Mouse (Mus musculus) embryo, embryonic 11.5 days (tissue): ENCODE measurements around the gene Ifnk.

ENCODE experiments used
- DNase-seq: peaks from one replicate; pipeline ENCODE4 v3.0.0-alpha.2; 2012; ENCODE audit warnings: low read depth, low spot score

The Ifnk gene

DNA sequence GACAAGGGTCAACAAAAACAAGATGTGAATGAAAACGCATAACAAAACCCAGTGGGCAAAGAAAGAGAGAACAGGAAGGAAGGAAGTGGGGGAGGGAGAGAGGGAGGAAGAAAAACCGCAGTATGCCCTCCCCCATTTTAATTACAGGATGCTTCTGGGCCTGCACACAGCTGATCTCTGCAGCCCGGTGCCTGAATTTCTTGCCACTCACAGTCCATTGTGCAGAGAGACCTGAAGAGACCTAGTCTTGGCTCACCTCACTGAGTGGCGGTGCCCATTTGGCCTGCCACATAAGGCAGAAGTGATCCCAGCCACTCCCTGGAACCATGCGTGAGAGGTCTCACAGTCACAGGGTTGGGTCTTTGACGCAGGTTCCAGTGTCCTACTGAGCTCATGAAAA is 13.8 kb upstream of the Ifnk start:
- DNase-seq, result no peak

- no peak for DNase-seq
Measured at GRCm38 (mm10) chr4:35140317-35140716, 11.5 kb upstream of the Ifnk start.

- DNase-seq, result no peak
Measured at GRCm38 (mm10) chr4:35143472-35144102, 8.3 kb upstream of the Ifnk start.

DNA sequence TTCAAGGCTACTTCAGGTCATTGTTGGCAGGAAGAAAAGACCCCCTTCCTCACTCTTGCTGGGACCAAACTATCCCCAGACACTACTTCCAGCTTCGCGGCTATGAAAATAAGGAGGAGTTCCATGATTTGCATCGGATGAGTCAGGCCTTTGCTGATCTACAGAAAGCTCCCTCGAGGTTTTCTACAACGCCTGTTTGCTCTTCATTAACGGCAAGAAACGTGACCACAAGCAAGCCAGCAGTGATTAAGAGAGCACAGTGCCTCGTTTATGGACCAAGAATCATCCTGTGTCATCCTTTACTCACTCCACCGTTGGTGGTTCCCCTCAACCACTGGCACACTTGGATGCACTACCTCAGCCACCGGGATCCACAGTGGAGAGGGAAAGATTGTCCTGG is 6.1 kb upstream of the Ifnk start:
- no peak for DNase-seq

- no peak for DNase-seq
Measured at GRCm38 (mm10) chr4:35146597-35146996, 5.3 kb upstream of the Ifnk start.

DNA sequence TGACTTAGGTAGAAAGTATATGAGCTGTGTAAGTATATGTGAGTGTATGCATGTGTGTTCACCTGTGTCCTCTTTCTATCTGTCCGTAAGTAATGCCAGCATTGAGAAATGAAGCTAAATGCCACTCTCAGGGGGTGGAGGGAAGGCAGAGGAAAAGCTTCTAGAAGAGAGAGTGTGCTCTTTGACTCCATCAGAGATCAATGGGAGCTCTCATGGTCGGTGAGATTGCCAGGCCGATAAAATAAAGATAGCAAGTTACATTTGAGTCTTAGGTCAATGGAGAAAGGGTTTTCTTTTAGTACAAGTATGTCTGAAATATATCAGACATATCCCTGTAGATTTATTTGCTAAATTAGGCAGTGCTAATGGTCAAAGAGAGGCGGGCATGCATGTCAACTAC is 3.5 kb upstream of the Ifnk start:
- no peak for DNase-seq

GRCm38 (mm10) chr4:35150706-35151105 is 1.1 kb upstream of the Ifnk start:
- DNase-seq, result no peak

- no peak for DNase-seq
Measured at GRCm38 (mm10) chr4:35154051-35154450, 2.2 kb downstream of the Ifnk start.

GRCm38 (mm10) chr4:35155132-35155922 is 3.5 kb downstream of the Ifnk start:
- peak; percentile 13 for DNase-seq

DNA sequence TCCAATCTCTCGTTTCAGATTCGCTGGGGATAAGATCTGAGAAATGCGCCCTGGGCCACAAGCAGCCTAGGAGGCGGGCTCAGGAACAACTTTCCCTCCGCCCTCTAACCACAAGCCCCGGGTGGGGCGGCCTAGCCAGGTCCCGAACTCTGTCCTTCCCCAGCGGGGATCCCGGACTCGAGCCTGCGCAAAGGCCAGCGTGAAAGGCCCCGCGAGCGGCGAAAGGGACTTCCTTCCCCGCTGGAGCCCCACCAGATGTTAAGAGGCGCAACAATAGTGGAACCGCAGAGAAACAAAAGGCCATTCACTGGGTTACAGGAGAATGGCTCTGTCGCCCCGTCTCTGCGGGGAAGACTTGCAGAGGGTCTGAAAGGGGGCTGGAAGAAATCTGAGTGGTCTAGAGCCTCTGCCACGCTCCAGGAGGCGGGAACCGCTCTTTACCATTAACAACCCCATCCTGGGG is 4.3 kb downstream of the Ifnk start:
- peak; percentile 42 for DNase-seq

DNA sequence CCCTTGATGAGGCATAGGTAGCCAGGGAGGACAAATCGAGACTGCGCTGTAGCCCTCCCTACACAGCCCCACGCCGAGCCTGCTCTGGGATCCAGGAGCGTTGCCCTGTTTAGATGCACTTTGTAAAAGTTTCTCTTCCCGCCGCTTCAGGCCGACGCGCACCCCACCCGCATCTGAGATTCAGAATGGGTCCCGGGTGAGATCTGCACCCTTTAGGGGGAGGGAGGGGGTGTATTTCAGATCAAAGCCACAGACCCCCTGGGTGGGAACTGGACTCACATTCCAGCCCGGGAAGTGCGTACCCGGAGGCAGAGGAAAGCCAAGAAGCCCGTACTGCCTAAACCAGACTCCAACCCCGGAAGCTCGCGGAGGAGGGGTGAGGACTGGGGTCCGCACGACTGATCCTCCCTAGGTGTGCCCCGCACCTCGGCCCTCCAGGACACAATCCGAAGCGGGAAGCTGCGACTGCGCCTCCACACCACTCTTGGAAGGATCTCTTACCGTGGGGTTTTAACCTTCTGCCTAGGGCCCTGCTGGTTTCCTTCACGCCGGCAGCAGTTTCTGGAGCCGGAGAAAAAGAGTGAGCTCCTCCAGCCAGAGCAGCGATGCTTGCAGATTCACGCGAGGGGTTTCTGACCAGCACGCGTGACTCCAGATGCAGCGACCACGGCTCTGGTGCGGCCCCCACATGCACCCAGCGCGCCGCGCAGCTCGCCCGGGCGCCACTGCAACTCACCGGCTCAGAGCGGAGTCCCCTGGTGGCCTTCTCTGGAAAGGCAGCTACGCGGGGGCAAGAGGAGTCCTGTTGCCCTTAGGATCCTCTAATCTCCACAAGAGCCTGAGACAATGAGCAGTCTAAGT is 5.1 kb downstream of the Ifnk start, which contains the start of gene Mob3b:
Gene Mob3b (minus strand): TSS at position 734 of the 861 bp plus-strand sequence.
- DNase-seq, result peak; percentile 75

- no peak for DNase-seq
Measured at GRCm38 (mm10) chr4:35157815-35158214, 6.0 kb downstream of the Ifnk start.

DNA sequence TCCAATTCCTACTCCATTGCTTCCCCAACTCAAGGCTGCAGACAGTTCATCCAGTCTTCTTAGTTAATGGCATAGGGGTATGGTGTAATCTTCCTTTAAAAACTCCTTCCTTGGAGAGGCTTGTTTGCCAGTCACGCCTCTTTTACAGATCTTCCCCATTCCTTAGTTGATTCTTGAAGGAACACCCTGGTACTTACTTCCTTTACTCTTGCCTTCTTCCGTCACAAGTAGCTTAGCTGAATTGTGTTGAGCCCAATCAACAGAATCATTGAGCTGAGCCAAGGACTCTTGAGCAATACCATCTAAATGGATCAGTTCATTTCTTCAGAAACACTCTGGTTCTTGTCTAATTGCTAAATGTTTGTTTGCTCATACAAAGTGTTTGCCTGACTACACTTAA is 13.4 kb downstream of the Ifnk start:
- DNase-seq, result no peak

DNA sequence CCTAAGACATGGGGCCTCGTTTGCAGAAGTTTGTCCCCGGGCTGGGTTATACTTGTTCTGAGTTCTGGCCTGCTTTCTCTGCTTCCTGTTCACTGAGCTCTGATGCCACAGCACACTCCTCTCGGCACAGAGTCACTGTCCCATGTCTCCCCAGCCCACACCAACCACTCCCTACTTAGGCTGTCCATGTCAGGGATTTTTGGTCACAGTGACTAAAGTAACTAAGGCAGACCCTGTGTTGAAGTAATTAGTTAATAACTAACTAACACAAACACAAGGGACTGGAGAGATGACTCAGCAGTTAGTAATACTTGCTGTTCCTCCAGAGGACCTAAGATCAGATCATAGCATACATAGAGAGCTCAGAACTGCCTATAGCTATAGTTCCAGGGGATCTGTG is 14.1 kb downstream of the Ifnk start:
- DNase-seq, result no peak

GRCm38 (mm10) chr4:35167855-35168254 is 16.0 kb downstream of the Ifnk start:
- no peak for DNase-seq

DNA sequence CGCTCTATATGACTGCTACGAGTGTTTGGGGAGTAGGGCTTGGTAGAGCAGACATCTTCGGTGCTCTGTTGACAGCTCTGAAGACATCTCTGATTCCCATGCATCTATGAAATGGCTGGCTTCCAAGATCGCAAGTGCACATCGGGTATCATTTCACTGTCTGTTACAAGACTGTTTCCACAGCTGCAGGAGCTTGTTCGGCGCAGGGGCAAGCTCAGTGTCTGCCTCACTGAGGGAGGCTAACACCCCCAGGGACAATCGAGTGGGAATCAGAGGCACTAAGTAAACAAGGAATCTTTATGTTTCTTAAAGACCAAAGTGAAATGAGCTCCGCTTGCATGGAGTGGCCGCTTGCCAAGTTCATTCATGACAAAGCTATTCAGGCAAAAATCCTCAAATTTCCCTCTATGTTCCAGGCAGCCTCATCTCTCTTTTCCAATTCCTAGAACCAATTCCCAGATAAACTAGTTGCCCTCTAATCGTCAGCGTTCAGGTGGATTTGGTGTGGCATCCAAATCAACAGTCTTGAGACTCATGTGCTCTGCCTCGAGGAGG is 17.8 kb downstream of the Ifnk start:
- no peak for DNase-seq

GRCm38 (mm10) chr4:35172471-35172870 is 20.6 kb downstream of the Ifnk start:
- no peak for DNase-seq

GRCm38 (mm10) chr4:35173551-35173950 is 21.7 kb downstream of the Ifnk start:
- DNase-seq, result no peak

GRCm38 (mm10) chr4:35175566-35175965 is 23.7 kb downstream of the Ifnk start:
- DNase-seq, result no peak

GRCm38 (mm10) chr4:35177926-35178645 is 26.2 kb downstream of the Ifnk start:
- DNase-seq, result no peak
